Mouse (Mus musculus) testis, adult 2 months (tissue): ENCODE results near the gene Gpr82. TPM values are rescaled to one million over a fixed set of nuclear protein-coding genes. Genes with fewer than 3 reads are reported as not detected.

Experiments used
- H3K27ac ChIP-seq: fragments of 200-500 bp; 2 replicates; pipeline ENCODE4 v1.5.1; 2012; ENCODE audit warnings: low read depth, low read length; ENCODE audit not compliant: control insufficient read depth, insufficient read depth
- H3K27me3 ChIP-seq: fragments of 200-500 bp; 2 replicates; pipeline ENCODE4 v1.6.1; 2012; ENCODE audit warnings: mild to moderate bottlenecking, low read length, moderate library complexity; ENCODE audit not compliant: control insufficient read depth, insufficient read depth
- H3K36me3 ChIP-seq: fragments of 200-500 bp; 2 replicates; pipeline ENCODE4 v1.6.1; 2012; ENCODE audit warnings: mild to moderate bottlenecking, low read length; ENCODE audit not compliant: control insufficient read depth, insufficient read depth
- H3K4me1 ChIP-seq: fragments of 200-500 bp; 2 replicates; pipeline ENCODE4 v1.6.1; 2012; ENCODE audit warnings: low read length; ENCODE audit not compliant: control insufficient read depth, insufficient read depth
- H3K4me3 ChIP-seq: fragments of 200-500 bp; 2 replicates; pipeline ENCODE4 v1.5.1; 2012; ENCODE audit warnings: low read depth, mild to moderate bottlenecking, low read length, moderate library complexity, mixed read lengths; ENCODE audit not compliant: control insufficient read depth
- CTCF ChIP-seq: fragments of 200-500 bp; IDR thresholded peaks from 2 replicates; pipeline ENCODE4 v1.5.1; 2012; ENCODE audit warnings: low read depth, mild to moderate bottlenecking, inconsistent platforms, low read length, moderate library complexity; ENCODE audit not compliant: control insufficient read depth, insufficient read depth, insufficient replicate concordance
- POLR2A ChIP-seq: fragments of 200-500 bp; IDR thresholded peaks from 2 replicates; pipeline ENCODE4 v1.6.1; 2012; ENCODE audit warnings: low read depth, mild to moderate bottlenecking, inconsistent platforms, low read length, moderate library complexity; ENCODE audit not compliant: control insufficient read depth
- polyA plus RNA-seq: library from polyadenylated mRNA; depleted of rRNA; stranded (reverse); fragments of >200 nt; gene quantifications from 2 replicates; pipeline ENCODE4 v1.2.3, GENCODE M21; 2012

Gene Gpr82
- polyA plus RNA-seq, 1 experiment, result 0.11 TPM

GRCm38 (mm10) chrX:13658616-13659140 lies 2.5 kb upstream of the Gpr82 start:
- H3K36me3 ChIP-seq, result no peaks in the 10 kb centered on the region
- H3K4me3 ChIP-seq, result no peak overlapping the region
- no peak overlapping the region for H3K27ac ChIP-seq
- no peaks in the 10 kb centered on the region for H3K4me1 ChIP-seq
- TF ChIP-seq POLR2A, result no peak
- TF ChIP-seq CTCF, result no peak
- H3K27me3 ChIP-seq, result no peaks in the 10 kb centered on the region

GRCm38 (mm10) chrX:13659201-13659890 lies 1.8 kb upstream of the Gpr82 start:
- H3K27me3 ChIP-seq, result no peaks in the 10 kb centered on the region
- no peak overlapping the region for H3K4me3 ChIP-seq
- H3K36me3 ChIP-seq, result no peaks in the 10 kb centered on the region
- no peak overlapping the region for H3K27ac ChIP-seq
- no peaks in the 10 kb centered on the region for H3K4me1 ChIP-seq
- no peak for TF ChIP-seq POLR2A
- no peak for TF ChIP-seq CTCF

DNA sequence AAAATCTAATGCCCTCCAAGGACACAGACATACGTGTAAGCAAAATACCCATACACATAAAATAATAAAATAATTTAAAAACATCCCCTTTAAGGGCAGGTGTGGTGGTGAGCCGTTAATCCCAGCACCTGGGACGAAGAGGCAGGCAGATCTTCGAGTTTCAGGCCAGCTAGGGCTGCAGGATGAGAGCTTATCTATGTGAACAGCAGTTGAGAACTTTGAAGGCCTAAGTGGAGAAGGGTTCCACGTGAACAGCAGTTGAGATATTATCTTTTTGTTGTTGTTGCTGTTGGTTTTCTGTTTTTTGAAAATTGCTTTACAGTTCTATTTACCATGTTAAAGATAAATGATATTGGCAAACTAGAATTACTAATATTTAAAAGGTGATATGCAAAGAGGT lies 7.7 kb downstream of the Gpr82 start:
- no peak for TF ChIP-seq CTCF
- no peak for TF ChIP-seq POLR2A
- no peaks in the 10 kb centered on the region for H3K4me1 ChIP-seq
- H3K36me3 ChIP-seq, result no peaks in the 10 kb centered on the region
- H3K27ac ChIP-seq, result no peak overlapping the region
- H3K4me3 ChIP-seq, result no peak overlapping the region
- H3K27me3 ChIP-seq, result no peaks in the 10 kb centered on the region

- H3K4me1 ChIP-seq, result no peaks in the 10 kb centered on the region
- no peaks in the 10 kb centered on the region for H3K36me3 ChIP-seq
- TF ChIP-seq CTCF, result no peak
- TF ChIP-seq POLR2A, result no peak
- no peaks in the 10 kb centered on the region for H3K27me3 ChIP-seq
- H3K27ac ChIP-seq, result no peak overlapping the region
- H3K4me3 ChIP-seq, result no peak overlapping the region
Observed at GRCm38 (mm10) chrX:13670342-13670741, 9.2 kb downstream of the Gpr82 start.

DNA sequence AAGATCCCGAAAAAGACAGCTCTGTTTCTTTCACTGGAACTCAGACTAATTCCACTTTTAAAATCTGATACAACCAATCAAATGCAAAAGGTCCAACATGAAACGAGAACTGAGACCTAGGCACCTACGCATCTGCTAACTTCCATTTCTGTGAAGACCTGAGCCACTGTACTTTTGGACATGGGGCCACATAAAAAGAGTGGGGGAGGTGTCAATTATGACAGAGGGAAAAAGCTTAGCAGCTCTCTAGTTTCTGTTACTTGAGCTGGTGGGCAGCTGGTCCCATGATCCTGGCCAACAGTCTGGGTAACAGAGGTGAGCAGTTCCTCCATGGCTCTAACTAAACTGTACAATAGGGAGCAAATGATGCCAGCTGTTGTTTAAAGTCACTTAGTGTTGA lies 11.8 kb downstream of the Gpr82 start:
- Histone ChIP-seq H3K36me3 (no peaks in the 10 kb centered on the region), H3K27ac (no peak overlapping the region), H3K4me1 (no peaks in the 10 kb centered on the region), H3K27me3 (no peaks in the 10 kb centered on the region), H3K4me3 (no peak overlapping the region)
- TF ChIP-seq POLR2A (no peak), CTCF (no peak)

DNA sequence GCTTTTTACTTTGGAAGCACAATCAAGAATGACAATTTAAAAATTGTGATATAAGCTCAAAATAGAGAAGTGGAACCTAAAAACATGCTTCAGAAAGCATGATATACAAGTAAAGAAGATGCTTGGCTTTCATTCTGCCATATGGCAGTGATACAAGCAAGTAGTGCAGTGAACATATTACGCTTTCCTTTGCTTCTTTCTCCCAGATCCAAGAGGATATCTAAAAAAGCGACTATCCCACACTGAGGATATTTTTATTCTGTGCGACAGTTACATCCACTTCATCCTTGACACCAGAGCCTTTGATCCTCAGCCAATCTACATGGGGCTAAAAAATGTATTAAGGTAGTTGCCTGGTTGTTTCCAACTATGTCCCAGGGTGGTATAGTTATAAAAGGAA lies 20.6 kb downstream of the Gpr82 start:
- no peaks in the 10 kb centered on the region for H3K4me1 ChIP-seq
- no peaks in the 10 kb centered on the region for H3K36me3 ChIP-seq
- H3K27ac ChIP-seq, result no peak overlapping the region
- no peaks in the 10 kb centered on the region for H3K27me3 ChIP-seq
- H3K4me3 ChIP-seq, result no peak overlapping the region
- no peak for TF ChIP-seq CTCF
- TF ChIP-seq POLR2A, result no peak

DNA sequence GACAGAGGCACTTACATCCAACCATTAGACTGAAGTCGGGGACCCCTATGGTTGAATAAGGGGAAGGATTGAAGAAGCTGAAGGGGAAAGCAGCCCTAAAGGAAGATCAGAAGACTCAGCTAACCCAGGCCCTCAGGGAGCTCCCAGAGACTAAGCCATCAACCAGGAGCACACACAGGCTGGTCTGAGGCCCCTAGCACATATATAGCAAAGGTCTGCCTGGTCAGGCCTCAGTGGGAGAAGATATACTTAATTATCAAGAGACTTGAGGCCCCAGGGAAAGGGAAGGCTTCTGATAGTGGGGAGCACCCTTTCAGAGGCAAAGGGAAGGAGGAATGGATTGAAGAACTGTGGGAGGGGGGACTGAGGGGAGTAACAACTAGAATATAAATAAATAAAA lies 25.4 kb downstream of the Gpr82 start:
- Histone ChIP-seq H3K36me3 (no peaks in the 10 kb centered on the region), H3K4me3 (no peak overlapping the region), H3K27ac (no peak overlapping the region), H3K27me3 (no peaks in the 10 kb centered on the region), H3K4me1 (no peaks in the 10 kb centered on the region)
- TF ChIP-seq POLR2A, result no peak
- no peak for TF ChIP-seq CTCF

GRCm38 (mm10) chrX:13688356-13688755 lies 27.2 kb downstream of the Gpr82 start:
- H3K27ac ChIP-seq, result no peak overlapping the region
- H3K36me3 ChIP-seq, result no peaks in the 10 kb centered on the region
- H3K4me1 ChIP-seq, result no peaks in the 10 kb centered on the region
- no peak overlapping the region for H3K4me3 ChIP-seq
- TF ChIP-seq POLR2A, result no peak
- no peak for TF ChIP-seq CTCF
- H3K27me3 ChIP-seq, result no peaks in the 10 kb centered on the region
